Mouse (Mus musculus) gastrocnemius, postnatal 14 days (tissue): Measurements from ENCODE around the gene Crybg3. TPM values are rescaled to one million over a fixed set of nuclear protein-coding genes. Genes with fewer than 3 reads are reported as not detected.

Experiments
- DNase-seq: peaks from one replicate; pipeline ENCODE4 v3.0.0; 2021; ENCODE audit warnings: mixed read lengths
- intact Hi-C: fragments of 180-260 bp; cut with DNase I; formaldehyde crosslinking; loops from one replicate; pipeline ENCODE4 v1.15.1; 2025; ENCODE audit warnings: low total_unique reads
- total RNA-seq, 2 experiments: library from RNA; stranded (reverse); gene quantifications; 2 replicates each; pipeline ENCODE4 v1.2.3; 2021

Crybg3 gene
- total RNA-seq, 2 experiments from 2014 or later, result 20.6 to 22.4 TPM

DNA sequence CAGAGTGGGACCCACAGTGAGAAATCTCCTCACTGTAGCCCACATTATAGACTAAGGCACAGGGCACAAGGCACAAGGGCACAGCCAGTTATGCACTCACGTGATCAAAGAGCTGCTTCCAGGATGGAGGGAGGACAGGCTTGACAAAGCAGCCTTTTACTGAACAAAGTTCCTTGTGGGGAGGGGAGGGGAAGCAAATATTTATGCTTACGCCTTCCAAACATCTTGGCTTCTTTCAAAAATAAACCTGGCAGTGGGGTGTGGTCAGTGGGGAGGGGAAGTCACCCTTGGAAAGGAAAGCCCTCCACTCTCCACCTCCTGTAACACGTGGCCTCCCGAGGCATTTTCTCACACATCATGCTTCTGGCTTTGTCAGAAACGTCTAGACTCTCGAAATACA is 14.5 kb downstream of the Crybg3 start:
- intact Hi-C loops, result no loop called here
- no peak for DNase-seq

DNA sequence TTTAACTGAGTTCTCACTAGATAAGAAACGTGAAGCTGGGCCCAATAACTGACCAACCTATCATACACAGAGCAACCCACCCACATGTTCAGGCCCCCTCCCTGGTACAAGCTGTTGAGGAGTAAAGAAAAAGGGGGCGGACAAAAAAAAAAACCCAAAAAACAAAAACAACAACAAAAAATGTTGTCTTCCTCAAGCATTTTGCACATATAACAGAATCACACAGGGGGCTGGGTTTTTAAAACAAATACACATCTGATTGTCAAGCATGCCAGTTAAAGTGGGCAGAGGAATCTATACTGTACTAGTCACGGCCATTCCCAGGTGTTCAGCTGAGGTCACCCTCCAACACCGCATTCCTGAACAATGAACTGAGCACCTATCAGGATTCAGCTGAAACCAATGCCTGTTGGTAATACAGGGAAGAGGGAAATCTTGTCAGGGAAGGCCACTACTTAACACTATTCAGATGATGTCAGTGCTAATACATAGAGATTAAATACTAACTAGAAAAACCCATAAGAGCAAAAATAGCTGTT is 15.0 kb downstream of the Crybg3 start:
- intact Hi-C loops, result no loop called here

DNA sequence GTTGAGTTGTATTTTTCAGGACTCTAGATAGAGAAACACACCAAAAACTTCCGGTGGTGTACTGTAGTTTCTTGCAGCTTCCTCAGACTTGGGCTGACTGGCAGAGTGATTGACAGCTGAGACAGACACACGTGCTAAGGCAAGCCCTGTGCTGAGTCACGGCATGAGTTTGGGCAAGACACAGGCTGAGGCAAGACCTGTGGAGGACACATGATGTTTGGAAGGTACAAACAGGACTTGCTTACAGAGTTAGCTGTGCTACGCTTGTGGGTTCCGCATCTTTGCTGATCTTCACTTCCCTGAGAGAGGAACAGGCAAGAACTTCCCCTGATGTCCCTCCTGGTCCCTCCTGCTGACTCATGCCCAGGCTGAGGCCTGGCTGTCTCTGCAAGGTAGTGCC is 17.3 kb downstream of the Crybg3 start:
- intact Hi-C loops, result no loop called here
- no peak for DNase-seq

More for the DNA sequence above, 15.0 kb downstream of the Crybg3 start:
- DNase-seq, result no peak

DNA sequence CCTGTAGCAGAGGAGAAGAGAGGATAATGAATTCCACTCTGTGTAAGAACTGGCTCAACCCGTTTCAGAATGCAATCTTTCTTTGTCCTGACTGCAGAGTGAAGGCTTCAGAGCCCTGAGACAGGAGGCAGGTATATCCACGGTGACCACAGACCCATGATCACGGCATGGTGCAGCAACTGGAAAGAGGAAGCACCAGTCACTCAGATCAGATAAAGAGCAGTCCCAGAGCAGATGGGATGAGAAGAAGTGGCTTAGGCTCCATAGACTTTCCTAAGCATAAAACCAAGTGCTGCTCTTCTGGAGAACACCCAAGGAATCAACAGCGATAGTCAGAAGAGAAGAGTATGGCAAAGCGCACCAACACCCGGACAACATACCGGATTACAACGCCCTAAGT is 21.5 kb downstream of the Crybg3 start:
- intact Hi-C loops, result no loop called here

GRCm38 (mm10) chr16:59573961-59574360 is 26.8 kb downstream of the Crybg3 start:
- intact Hi-C loops, result no loop called here
- no peak for DNase-seq

More for the DNA sequence above, 21.5 kb downstream of the Crybg3 start:
- no peak for DNase-seq

- no peak for DNase-seq
These were observed 28.1 kb downstream of the Crybg3 start for GRCm38 (mm10) chr16:59572685-59573084.

DNA sequence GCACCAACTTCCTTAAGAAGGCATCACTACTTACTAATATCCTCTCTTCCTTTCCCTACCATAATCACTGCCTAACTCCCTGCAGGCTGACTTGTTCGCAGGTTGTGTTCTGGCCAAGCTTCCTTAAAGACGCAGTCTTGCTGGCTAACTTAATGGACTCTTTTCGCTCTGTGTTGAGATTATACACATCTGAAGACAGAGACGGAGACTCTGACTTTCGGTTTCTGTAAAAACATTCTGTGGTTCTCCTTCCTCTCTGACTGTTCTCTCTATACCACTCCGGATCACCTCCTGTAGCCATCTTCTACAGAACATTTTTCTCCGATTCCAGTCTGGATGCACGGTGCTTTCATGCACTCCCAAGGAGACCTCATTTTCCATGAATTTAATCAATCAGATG is 30.0 kb downstream of the Crybg3 start:
- intact Hi-C loops, result no loop called here
- no peak for DNase-seq

More at GRCm38 (mm10) chr16:59572685-59573084, 28.1 kb downstream of the Crybg3 start:
- intact Hi-C loops, result no loop called here

- no peak for DNase-seq
- intact Hi-C loops, result no loop called here
These were observed 30.9 kb downstream of the Crybg3 start for GRCm38 (mm10) chr16:59569837-59570236.

GRCm38 (mm10) chr16:59567721-59568381 is 32.9 kb downstream of the Crybg3 start:
- intact Hi-C loops, result no loop called here

DNA sequence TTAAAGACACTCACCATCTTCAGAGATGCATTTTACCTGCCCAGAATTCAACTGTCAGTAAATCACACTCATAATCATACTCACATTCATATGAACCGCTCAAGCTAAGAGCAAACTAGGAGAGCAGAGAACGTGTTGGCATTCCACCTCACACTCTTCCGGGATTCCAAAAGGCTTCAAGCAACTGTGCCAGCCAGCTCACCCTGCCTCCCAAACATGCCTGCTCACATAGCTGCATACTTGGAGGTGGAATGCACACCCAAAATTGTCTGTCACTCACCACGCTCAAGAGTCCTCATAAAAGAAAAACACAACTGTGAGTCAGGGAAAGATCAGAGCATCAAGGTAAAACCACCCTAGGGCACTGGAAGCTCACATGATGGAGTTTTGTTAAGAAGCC is 34.3 kb downstream of the Crybg3 start:
- no peak for DNase-seq
- intact Hi-C loops, result no loop called here

More at GRCm38 (mm10) chr16:59567721-59568381, 32.9 kb downstream of the Crybg3 start:
- DNase-seq, result no peak

- intact Hi-C loops, result no loop called here
- DNase-seq, result no peak
These were observed 35.1 kb downstream of the Crybg3 start for GRCm38 (mm10) chr16:59565631-59566030.

DNA sequence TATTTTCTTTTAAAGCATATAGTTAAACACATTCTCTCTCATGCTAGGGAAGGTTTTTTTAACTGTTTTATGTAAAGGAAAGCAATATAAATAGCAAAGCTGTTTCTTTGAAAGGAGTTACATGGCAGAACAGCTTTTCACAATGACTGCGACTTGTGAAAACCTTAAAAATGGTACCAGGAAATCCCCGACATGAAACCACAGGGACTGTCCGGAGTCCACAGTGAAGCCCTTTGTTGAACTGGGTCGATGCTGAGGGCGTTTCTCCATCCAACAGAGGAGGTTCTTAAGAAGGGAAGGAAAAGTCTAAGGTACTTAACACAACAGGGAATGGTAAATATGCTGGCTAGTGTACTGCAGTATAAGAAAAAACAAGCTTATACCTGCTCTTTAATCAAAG is 36.8 kb downstream of the Crybg3 start:
- intact Hi-C loops, result no loop called here
- no peak for DNase-seq

DNA sequence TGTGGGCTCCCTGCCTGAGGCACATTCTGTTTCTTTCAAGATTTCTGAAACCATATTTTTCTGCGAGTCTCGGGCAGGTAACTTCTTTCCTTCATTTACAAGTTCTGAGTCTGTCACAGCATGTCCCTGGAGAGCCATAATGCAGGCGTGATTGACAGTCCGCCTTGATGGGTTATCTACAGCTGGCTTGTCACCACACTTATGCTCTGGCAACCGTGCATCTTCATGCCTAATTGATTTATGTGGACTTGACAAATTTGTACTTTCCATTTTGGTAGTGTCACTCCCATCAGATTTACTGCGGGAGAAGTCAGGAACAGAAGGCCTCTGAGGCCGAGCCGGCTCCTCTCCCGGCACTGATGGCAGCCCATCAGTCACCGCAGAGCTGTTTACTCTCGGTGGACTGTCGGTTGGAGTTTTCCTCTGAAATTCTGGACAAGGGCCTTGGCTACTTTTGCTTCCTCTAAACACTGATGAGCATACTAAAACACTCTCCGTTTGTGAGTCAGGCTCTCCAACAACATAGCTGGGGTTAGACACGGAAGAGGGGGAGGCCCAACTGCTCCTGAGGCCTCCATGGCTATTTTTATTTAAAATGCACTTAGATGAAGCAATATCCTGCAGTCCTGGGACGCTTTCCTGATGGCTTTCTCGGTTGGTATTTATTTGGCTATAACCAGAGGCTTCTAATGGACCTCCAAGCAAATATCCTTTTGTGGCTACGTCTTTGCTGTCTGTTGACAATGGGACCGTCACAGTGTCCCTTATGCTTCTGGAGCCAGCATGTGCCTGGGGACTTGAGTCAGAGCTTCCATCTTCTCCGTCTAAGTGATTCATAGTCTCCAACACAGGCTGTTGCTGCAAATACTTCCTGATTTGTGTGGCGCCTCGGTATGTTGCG is 41.2 kb downstream of the Crybg3 start:
- intact Hi-C loops, result no loop called here

GRCm38 (mm10) chr16:59558916-59559299 is 41.9 kb downstream of the Crybg3 start:
- intact Hi-C loops, result no loop called here
- no peak for DNase-seq

More for the DNA sequence above, 41.2 kb downstream of the Crybg3 start:
- peak; percentile 23 for DNase-seq

GRCm38 (mm10) chr16:59553490-59554161 is 47.2 kb downstream of the Crybg3 start:
- intact Hi-C loops, result no loop called here
- DNase-seq, result no peak

GRCm38 (mm10) chr16:59551507-59551906 is 49.3 kb downstream of the Crybg3 start:
- intact Hi-C loops, result no loop called here
- DNase-seq, result no peak

DNA sequence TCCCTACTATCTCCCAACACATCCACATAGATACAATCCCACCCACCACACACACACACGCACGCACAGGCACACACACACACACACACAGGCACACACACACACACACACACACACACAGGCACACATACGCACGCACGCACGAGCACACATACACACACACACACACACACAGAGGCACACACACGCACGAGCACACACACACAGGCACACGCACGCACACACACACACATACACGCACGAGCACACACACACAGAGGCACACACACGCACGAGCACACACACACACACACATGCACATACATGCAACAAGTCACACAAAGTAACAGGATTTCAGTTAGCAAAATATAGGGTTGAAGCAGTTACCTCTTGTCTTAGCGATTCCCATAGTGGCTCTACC is 51.1 kb downstream of the Crybg3 start:
- intact Hi-C loops, result no loop called here
- DNase-seq, result no peak

DNA sequence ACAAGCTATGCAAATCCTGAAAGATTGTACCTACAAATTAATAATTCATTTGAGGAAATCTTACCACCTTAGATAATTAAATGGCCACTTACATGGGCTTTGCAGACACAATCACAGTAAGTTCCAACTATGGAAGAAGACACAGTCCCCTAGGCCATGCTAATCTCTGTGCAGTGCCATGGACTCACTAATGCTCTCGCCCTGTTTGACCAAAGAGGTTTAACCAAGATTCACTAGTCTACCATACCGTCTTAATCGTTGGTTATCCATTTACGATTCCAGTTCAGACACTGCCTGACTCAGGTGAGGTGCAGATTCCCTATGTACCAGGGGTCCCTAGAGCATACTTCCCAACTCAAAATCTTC is 52.2 kb downstream of the Crybg3 start:
- no peak for DNase-seq
- intact Hi-C loops, result no loop called here

DNA sequence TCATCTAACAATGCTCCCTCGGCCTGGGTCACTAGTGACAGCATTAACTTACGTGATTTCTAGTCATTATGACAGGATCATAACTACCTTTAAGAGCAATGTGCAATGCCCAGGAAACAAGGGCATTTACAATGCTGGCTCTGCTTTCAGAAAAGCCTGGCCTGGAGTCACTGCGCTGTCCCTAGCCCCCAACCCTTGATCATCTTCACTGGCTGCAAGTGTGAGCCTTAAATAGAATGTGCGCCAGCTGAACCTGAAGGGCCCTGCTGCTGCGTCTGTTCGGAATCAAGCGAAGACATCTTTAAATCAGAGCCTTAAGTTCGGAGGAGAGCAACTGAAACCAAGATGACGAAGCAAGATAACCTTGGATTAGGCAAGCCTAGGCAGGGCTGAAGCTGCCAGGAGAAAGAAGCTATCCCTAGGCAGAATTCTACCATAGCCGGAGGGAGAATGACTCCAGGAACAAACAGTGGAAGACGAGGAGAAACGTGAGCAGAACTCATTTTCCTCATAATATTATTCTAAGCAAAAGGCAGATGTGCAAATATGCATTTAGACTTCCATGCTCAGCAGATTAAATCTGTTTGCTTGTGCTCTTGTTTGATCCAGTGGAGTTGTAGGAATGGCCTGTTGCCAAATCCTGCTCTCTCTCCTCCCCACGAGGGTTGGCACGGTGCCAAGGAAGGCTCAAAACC is 52.7 kb downstream of the Crybg3 start:
- DNase-seq, result peak; percentile 45
- intact Hi-C loops, result no loop called here
